Mouse (Mus musculus): Measurements from ENCODE around the gene Fga. TPM values are rescaled to one million over a fixed set of nuclear protein-coding genes. Genes with fewer than 3 reads are reported as not detected.
A peak's percentile ranks its signal among the peaks of the same experiment; 100 is the strongest.

The Fga gene
- polyA plus RNA-seq, 2 experiments = 0.38 TPM; not detected in 1

DNA sequence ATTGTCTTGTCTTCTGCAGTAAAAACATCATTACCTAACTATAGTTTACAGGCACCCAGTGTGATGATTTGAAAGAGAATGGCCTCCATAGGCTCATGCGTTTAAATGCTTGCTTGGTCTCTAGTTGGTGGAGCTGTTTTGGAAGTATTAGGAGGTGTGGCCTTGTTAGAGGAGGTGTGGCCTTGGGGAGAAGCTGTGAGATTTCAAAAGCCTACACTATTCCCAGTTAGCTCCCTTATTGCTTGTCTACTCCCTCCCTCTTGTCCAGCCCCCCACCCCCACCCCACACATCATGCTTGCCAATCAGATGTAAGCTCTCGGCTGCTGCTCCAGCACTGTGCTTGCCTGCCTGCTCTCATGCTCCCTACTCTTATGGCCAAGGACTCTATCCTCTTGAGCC is 31.2 kb downstream of the Fga start:
- TF ChIP-seq POLR2A (IDR thresholded peaks at IDR 0.05; ENCODE audit: borderline replicate concordance, extremely low read depth, insufficient read depth, insufficient read length) = no peak
- WGBS = 96% methylated on average over 2 of the region's 2 CpGs
- no peak for DNase-seq (ENCODE audit: low spot score)
- ATAC-seq (ENCODE audit: low FRiP score, low read depth) = no peak
- Histone ChIP-seq H3K36me3 (ENCODE audit: control insufficient read depth, insufficient read depth, low read length) (peaks cover 49% of the 10 kb centered on the region), H3K4me3 (replicated peaks; ENCODE audit: low read length) (no peak overlapping the region), H3K4me2 (replicated peaks; ENCODE audit: low read depth, low read length, severe bottlenecking) (no peak overlapping the region), H3K27ac (replicated peaks; ENCODE audit: low read depth, low read length) (no peak overlapping the region), H3K9me3 (ENCODE audit: control insufficient read depth, low read length) (no peaks in the 10 kb centered on the region), H3K27me3 (ENCODE audit: control insufficient read depth, insufficient read depth, low read length) (no peaks in the 10 kb centered on the region), H3K4me1 (ENCODE audit: control insufficient read depth, insufficient read depth, low read length) (peaks cover 10% of the 10 kb centered on the region), H3K9ac (ENCODE audit: low read depth, low read length, severe bottlenecking) (no peak overlapping the region)

DNA sequence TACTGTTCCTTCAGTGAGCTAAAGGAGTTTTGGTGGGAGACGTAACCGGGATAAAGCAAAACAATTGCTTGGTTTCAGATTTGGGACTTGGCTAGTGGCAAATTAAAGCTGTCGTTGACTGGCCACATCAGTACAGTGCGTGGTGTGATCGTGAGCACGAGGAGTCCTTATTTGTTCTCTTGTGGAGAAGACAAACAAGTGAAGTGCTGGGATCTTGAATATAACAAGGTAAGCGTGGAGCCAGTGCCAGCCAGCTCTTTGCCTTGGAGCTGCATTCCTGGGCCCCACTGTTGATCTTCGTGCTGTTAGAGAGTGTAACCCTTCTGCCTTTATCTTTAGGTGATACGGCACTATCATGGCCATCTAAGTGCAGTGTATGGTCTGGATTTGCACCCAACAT is 42.0 kb downstream of the Fga start:
- no peak overlapping the region for H3K4me3 ChIP-seq (replicated peaks; ENCODE audit: low read length)
- H3K4me1 ChIP-seq (ENCODE audit: control insufficient read depth, insufficient read depth, low read length) = no peaks in the 10 kb centered on the region
- 81% methylated on average over 9 of the region's 9 CpGs for WGBS
- no peak for TF ChIP-seq POLR2A (IDR thresholded peaks at IDR 0.05; ENCODE audit: borderline replicate concordance, extremely low read depth, insufficient read depth, insufficient read length)
- no peak overlapping the region for H3K27ac ChIP-seq (replicated peaks; ENCODE audit: low read depth, low read length)
- no peak overlapping the region for H3K9ac ChIP-seq (ENCODE audit: low read depth, low read length, severe bottlenecking)
- ATAC-seq (ENCODE audit: low FRiP score, low read depth) (no peak), DNase-seq (ENCODE audit: low spot score) (no peak)
- peaks cover 72% of the 10 kb centered on the region for H3K36me3 ChIP-seq (ENCODE audit: control insufficient read depth, insufficient read depth, low read length)
- H3K9me3 ChIP-seq (ENCODE audit: control insufficient read depth, low read length) = no peaks in the 10 kb centered on the region
- no peaks in the 10 kb centered on the region for H3K27me3 ChIP-seq (ENCODE audit: control insufficient read depth, insufficient read depth, low read length)
- no peak overlapping the region for H3K4me2 ChIP-seq (replicated peaks; ENCODE audit: low read depth, low read length, severe bottlenecking)

DNA sequence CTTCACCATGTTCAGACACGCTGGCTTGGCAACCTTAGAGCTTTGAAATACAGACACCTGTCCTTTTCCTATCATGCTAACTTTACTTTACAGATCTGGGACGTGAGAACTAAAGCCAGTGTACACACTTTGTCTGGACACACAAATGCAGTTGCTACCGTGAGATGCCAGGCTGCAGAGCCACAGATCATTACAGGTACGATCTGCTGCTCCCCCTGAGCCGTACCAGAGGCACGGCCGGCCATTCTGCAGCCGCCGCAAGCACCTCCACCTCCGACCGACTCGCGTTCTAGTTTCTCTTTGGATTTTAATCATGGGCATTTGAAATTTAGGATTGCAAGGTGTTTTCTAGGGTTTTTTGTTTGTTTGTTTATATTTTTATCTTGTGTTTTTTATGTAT is 43.0 kb downstream of the Fga start:
- no peaks in the 10 kb centered on the region for H3K9me3 ChIP-seq (ENCODE audit: control insufficient read depth, low read length)
- H3K27me3 ChIP-seq (ENCODE audit: control insufficient read depth, insufficient read depth, low read length) = no peaks in the 10 kb centered on the region
- H3K4me1 ChIP-seq (ENCODE audit: control insufficient read depth, insufficient read depth, low read length) = no peaks in the 10 kb centered on the region
- no peak overlapping the region for H3K4me2 ChIP-seq (replicated peaks; ENCODE audit: low read depth, low read length, severe bottlenecking)
- H3K36me3 ChIP-seq (ENCODE audit: control insufficient read depth, insufficient read depth, low read length) = peaks cover 73% of the 10 kb centered on the region
- TF ChIP-seq POLR2A (IDR thresholded peaks at IDR 0.05; ENCODE audit: borderline replicate concordance, extremely low read depth, insufficient read depth, insufficient read length) = no peak
- DNase-seq (ENCODE audit: low spot score) = no peak
- 94% methylated on average over 13 of the region's 13 CpGs for WGBS
- H3K9ac ChIP-seq (ENCODE audit: low read depth, low read length, severe bottlenecking) = no peak overlapping the region
- H3K27ac ChIP-seq (replicated peaks; ENCODE audit: low read depth, low read length) = no peak overlapping the region
- H3K4me3 ChIP-seq (replicated peaks; ENCODE audit: low read length) = no peak overlapping the region
- ATAC-seq (ENCODE audit: low FRiP score, low read depth) = no peak

DNA sequence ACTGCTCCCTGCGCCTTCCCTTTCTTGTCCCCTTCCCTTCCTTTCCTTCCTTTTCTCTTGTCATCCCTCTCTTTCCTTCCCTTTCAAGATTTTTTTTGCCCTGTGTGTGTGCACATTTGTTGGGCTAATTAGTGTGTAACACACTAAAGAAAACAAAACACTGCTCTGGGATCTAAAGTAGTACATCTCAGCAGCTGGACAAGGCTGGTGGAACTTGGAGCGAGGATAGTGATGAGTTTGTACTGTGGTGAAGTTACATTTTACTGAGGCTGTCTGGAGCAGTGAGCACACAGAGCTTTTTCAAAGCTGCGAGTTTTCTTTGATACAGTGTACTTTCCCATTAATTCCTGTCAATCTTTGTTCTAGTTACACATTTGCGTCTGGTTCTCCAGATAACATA is 44.4 kb downstream of the Fga start:
- no peaks in the 10 kb centered on the region for H3K4me1 ChIP-seq (ENCODE audit: control insufficient read depth, insufficient read depth, low read length)
- TF ChIP-seq POLR2A (IDR thresholded peaks at IDR 0.05; ENCODE audit: borderline replicate concordance, extremely low read depth, insufficient read depth, insufficient read length) = no peak
- no peak overlapping the region for H3K27ac ChIP-seq (replicated peaks; ENCODE audit: low read depth, low read length)
- no peaks in the 10 kb centered on the region for H3K9me3 ChIP-seq (ENCODE audit: control insufficient read depth, low read length)
- no peak overlapping the region for H3K9ac ChIP-seq (ENCODE audit: low read depth, low read length, severe bottlenecking)
- no peak overlapping the region for H3K4me3 ChIP-seq (replicated peaks; ENCODE audit: low read length)
- no peak for ATAC-seq (ENCODE audit: low FRiP score, low read depth)
- H3K27me3 ChIP-seq (ENCODE audit: control insufficient read depth, insufficient read depth, low read length) = no peaks in the 10 kb centered on the region
- peaks cover 72% of the 10 kb centered on the region for H3K36me3 ChIP-seq (ENCODE audit: control insufficient read depth, insufficient read depth, low read length)
- WGBS = 86% methylated on average over 4 of the region's 4 CpGs
- no peak overlapping the region for H3K4me2 ChIP-seq (replicated peaks; ENCODE audit: low read depth, low read length, severe bottlenecking)
- no peak for DNase-seq (ENCODE audit: low spot score)

DNA sequence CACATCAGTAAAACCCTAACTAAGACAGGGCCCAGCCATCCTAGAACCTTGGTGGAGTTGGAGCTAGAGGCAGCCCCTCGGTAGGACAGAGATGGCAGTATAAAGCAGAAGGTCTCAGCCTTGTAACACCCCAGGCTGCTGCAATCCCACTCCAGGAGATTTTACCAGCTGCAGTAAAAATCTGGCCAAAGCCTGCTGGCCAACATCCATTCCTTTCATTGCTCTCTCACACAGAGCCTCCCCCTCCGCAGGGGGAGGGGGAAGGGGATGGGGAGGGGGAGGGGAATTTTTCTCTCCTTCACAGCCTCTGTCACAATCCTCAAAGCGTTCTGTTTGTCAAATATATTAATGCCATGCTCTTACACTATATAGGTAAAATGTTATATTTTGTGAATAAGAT is 50.7 kb downstream of the Fga start:
- Histone ChIP-seq H3K36me3 (ENCODE audit: control insufficient read depth, insufficient read depth, low read length) (peaks cover 14% of the 10 kb centered on the region), H3K9me3 (ENCODE audit: control insufficient read depth, low read length) (no peaks in the 10 kb centered on the region), H3K9ac (ENCODE audit: low read depth, low read length, severe bottlenecking) (no peak overlapping the region), H3K27ac (replicated peaks; ENCODE audit: low read depth, low read length) (no peak overlapping the region), H3K4me2 (replicated peaks; ENCODE audit: low read depth, low read length, severe bottlenecking) (no peak overlapping the region), H3K4me1 (ENCODE audit: control insufficient read depth, insufficient read depth, low read length) (peaks cover 4% of the 10 kb centered on the region; the same call in 1 of the 2 replicates), H3K27me3 (ENCODE audit: control insufficient read depth, insufficient read depth, low read length) (no peaks in the 10 kb centered on the region), H3K4me3 (replicated peaks; ENCODE audit: low read length) (no peak overlapping the region)
- 23% methylated on average over 2 of the region's 3 CpGs for WGBS
- ATAC-seq (ENCODE audit: low FRiP score, low read depth) (no peak), DNase-seq (ENCODE audit: low spot score) (peak; percentile 55)
- TF ChIP-seq POLR2A (IDR thresholded peaks at IDR 0.05; ENCODE audit: borderline replicate concordance, extremely low read depth, insufficient read depth, insufficient read length) = no peak

DNA sequence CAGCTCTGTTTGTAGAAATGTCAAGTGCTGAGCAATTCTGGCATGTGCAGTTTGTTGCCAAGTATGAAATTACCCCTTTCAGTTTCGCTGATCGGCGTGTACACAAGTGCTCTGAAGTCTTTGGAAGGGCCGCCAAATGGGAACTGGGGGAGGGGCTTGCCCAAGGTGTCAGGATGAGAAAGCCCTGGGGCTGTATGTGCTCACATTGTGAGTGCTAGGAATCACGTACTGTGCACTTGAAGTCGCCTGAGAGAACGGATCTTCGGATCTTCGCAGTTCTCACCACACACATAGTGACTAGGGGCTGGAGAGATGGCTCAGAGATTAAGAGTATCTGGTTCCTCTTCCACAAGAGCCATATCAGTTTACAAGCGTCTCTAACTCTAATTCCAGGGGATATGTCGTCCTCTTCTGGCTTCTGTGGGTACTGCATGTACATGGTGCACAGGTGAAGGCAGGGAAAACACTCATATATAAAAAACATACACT is 54.7 kb downstream of the Fga start:
- H3K4me2 ChIP-seq (replicated peaks; ENCODE audit: low read depth, low read length, severe bottlenecking) = peak overlapping the region; percentile 57
- no peaks in the 10 kb centered on the region for H3K9me3 ChIP-seq (ENCODE audit: control insufficient read depth, low read length)
- peak overlapping the region; percentile 18 for H3K4me3 ChIP-seq (replicated peaks; ENCODE audit: low read length)
- TF ChIP-seq POLR2A (IDR thresholded peaks at IDR 0.05; ENCODE audit: borderline replicate concordance, extremely low read depth, insufficient read depth, insufficient read length) = no peak
- ATAC-seq (ENCODE audit: low FRiP score, low read depth) (peak; percentile 74), DNase-seq (ENCODE audit: low spot score) (peak; percentile 62)
- peak overlapping the region; percentile 38 for H3K9ac ChIP-seq (ENCODE audit: low read depth, low read length, severe bottlenecking)
- H3K36me3 ChIP-seq (ENCODE audit: control insufficient read depth, insufficient read depth, low read length) = no peaks in the 10 kb centered on the region
- no peaks in the 10 kb centered on the region for H3K27me3 ChIP-seq (ENCODE audit: control insufficient read depth, insufficient read depth, low read length)
- H3K27ac ChIP-seq (replicated peaks; ENCODE audit: low read depth, low read length) = no peak overlapping the region
- peaks cover 4% of the 10 kb centered on the region; the same call in 1 of the 2 replicates for H3K4me1 ChIP-seq (ENCODE audit: control insufficient read depth, insufficient read depth, low read length)
- 2% methylated on average over 11 of the region's 11 CpGs for WGBS

Other genes starting within 250 kb of the Fga start
- gene Rbm46, start 149.6 kb upstream of the Fga start, polyA plus RNA-seq (2012; rRNA removed) = 2.1 and 2.6 TPM in 2 replicates
- 4.8 and 6.5 TPM in 2 replicates for gene Rbm46, start 149.6 kb upstream of the Fga start, polyA plus RNA-seq (2014; fragmentation: Nextera tagmentation; extraction: Ambion mirVana)
- 0.23 and 0.27 TPM in 2 replicates for gene Lrat, start 122.1 kb upstream of the Fga start, polyA plus RNA-seq (2012; rRNA removed)
- 0.25 and 0.52 TPM in 2 replicates for gene Lrat, start 122.1 kb upstream of the Fga start, polyA plus RNA-seq (2014; fragmentation: Nextera tagmentation; extraction: Ambion mirVana)
- gene Fgg, start 18.4 kb upstream of the Fga start, polyA plus RNA-seq (2012; rRNA removed) = 0.68 and 0.77 TPM in 2 replicates
- gene Fgg, start 18.4 kb upstream of the Fga start, polyA plus RNA-seq (2014; fragmentation: Nextera tagmentation; extraction: Ambion mirVana) = 0.19 TPM in 1 of 2 replicates, not detected in the other
- gene Fgb, start 23.8 kb downstream of the Fga start, polyA plus RNA-seq (2012; rRNA removed) = 0.27 and 0.34 TPM in 2 replicates
- not detected in 2 replicates for gene Fgb, start 23.8 kb downstream of the Fga start, polyA plus RNA-seq (2014; fragmentation: Nextera tagmentation; extraction: Ambion mirVana)
- 80.3 and 93.3 TPM in 2 replicates for gene Plrg1, start 29.4 kb downstream of the Fga start, polyA plus RNA-seq (2012; rRNA removed)
- 101 and 103 TPM in 2 replicates for gene Plrg1, start 29.4 kb downstream of the Fga start, polyA plus RNA-seq (2014; fragmentation: Nextera tagmentation; extraction: Ambion mirVana)
- gene Dchs2, start 101.9 kb downstream of the Fga start, polyA plus RNA-seq (2012; rRNA removed) = 1.7 and 1.8 TPM in 2 replicates
- 2.1 and 2.2 TPM in 2 replicates for gene Dchs2, start 101.9 kb downstream of the Fga start, polyA plus RNA-seq (2014; fragmentation: Nextera tagmentation; extraction: Ambion mirVana)